Mouse (Mus musculus) lung, postnatal 36 days (tissue): ENCODE data around the gene Rtl3.

Experiments used
- DNase-seq: peaks from one replicate; pipeline ENCODE4 v3.0.0; 2022; ENCODE audit warnings: mixed read lengths

Gene Rtl3

DNA sequence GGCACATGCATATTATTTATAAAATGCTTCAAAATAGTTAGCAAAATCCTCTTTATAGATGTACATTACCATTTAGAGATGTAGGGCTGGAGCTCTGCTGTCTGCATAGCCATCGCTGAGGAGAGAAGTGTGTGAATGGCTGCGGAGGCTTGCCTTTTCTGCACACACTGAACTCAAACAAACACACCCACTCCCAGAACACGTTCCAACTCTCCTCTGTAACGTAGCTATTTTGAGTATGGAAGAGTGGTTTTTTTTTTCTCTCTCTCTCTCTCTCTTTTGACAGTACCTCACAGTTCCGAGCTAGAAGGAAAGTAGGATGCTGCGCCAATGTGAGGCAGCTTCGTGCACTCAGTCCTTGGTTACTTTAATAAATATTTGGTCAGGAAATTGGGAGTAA, at the start of gene Rtl3:
Gene Rtl3, minus strand, starts transcription at position 236 of the 400 bp plus-strand sequence.
- DNase-seq, result peak; percentile 15

DNA sequence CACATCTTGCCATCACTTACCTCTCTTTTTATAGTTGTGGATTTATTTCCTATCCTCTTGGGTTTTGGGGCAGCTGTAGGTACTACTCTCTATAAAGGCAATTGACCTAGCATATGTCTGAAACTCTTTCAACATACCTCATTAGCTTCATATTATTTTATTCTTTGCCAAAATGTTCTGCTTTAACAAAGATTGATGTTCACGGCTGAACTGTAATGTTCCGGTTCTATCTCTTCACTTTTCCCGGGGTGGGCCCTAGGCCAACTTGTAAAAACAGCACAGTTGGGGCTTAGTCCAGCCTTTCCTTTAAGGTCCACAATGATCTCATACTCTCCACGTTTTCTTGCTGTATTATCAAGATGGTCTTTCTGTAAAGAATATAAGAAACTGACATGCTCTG, 31.9 kb upstream of the Rtl3 start:
- no peak for DNase-seq

DNA sequence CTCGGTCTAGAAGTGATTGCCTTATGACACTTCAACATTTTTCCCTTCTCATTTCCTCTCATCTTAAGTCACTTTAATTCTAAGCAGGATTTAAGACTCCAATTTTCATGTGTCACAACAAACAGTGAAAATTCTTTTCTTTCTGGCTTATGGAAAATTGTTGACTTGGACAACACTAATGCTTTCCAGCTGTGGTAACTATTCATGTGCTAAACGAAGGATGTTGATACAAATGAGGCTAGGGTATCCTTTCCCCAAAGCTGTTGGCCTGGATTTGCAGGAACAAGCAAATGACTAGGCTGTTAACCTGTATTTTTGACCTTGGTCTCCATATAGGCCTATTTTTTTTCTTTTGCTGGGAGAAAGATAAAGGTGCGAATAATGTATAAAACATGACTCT, 31.4 kb upstream of the Rtl3 start:
- DNase-seq, result no peak

DNA sequence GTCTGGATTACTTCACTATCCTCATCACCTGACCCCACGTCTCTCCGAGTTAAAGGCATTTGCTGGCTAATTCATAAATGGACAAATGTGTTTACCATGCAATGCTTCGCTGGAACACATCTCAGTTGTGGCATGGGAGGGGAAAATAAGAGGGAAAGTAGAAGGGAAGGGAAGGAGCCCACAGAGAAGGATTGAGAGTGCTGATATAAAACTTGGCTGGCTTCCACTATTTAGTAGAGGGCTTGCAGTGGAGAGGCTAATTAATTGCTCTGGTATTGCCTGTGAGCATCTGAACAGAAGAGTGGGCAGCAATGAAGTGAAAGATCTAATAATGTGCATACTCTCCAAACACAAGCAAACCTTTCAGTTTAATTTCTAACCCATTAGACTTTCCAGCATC, 31.0 kb upstream of the Rtl3 start:
- DNase-seq, result no peak

DNA sequence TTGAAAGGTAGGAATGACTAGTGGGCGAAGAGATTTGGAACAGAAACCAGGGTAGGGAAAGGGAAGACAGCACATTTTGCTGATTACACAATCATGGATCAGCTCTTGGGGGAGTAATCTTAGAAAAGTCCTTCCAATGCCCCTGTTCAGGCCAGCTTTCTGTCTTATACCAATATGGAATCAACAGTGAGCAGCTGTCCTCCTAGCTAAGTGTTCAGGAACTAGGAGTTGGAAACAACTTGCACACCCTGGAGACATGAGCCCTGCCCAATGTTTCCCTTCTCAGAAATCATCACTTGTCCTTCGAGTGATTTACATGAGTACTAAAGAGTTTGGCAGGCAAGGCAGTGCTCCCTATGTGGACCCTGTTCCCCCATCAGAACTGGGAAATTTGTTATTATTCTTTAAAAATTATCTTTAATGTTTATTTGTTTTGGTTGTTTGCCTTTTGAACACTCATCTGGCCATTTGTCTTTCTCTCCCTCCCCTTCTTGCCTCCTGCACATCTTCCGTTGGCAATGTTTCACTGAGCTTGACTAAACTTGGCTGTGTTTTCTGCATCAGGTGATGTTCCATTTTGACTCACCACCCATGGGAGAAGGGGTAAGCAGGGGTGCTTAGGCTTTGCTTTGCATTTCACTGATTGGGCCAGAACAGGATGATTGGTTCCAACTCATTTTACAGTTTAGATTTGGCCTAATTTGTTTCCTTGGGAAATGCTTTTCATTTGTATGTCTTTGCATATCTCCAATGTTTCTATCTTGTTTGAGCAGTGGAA, 13.3 kb upstream of the Rtl3 start:
- DNase-seq, result no peak

DNA sequence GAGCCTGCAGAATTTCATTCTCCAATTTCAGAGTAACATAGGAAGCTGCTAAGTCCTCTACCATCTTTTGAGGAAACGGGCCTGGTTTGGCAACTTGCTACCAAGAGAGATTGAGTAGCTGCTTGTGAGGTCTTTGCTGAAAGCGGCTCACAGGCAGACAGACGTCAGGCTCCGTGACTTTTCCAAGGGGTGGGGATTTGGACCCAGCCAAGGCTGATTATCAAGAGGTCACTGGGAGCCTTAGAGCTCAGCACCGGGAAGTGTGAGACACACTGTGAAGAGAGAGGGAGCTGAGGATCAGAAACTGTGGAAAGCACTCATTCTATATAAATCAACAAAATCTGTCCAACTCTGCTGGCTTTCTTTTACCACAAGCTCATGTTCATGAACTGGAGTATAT, 853 bp downstream of the Rtl3 start:
- DNase-seq, result peak; percentile 5

DNA sequence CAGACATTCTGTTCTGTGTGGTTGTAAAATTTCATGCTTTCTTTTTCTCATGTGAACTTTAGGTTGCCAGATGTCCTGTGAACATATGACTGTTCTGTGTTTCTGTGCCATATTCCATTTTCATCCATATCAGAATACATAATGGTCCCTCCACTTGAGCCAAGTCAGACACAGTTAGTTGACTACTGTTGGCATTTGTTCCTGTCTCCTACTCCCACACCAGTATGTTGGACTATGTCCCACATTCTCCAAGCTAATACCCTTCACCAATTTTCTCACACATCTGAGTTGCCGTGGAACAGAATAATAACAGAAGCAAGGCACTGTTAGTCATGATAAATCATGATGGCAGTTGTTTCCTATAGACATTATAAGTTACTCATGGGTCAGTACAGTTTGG, 9.9 kb downstream of the Rtl3 start:
- DNase-seq, result no peak

DNA sequence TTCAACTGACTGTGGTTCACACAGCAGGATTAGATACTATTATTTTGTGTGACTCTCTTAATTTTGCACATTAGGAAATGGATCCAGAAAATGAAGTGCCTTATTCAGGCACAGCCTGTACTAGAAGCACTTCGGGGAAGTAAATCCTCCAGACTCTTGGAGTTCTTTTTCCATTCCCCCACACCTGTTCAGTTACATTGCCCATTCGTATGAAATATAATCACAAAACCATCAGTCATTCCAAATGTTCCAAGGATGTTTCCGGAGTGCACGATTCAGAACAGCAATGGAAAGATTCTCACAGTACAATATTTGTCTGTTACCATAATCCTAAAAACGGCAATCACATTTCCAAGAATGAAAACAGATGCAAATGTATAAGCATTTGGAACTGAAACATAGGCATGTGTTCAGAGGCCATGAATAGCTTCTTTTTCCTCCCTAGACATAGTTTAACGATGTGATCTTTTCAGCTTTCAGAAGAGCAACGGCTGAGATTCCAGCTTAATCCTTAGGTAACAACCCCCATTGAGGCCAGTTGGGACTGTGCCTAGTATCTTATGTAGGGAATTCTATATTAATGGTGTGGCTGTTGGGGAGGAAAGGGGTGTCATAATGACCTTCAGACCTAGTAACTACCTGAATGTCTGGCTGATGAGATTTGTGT, 30.8 kb downstream of the Rtl3 start:
- DNase-seq, result no peak

DNA sequence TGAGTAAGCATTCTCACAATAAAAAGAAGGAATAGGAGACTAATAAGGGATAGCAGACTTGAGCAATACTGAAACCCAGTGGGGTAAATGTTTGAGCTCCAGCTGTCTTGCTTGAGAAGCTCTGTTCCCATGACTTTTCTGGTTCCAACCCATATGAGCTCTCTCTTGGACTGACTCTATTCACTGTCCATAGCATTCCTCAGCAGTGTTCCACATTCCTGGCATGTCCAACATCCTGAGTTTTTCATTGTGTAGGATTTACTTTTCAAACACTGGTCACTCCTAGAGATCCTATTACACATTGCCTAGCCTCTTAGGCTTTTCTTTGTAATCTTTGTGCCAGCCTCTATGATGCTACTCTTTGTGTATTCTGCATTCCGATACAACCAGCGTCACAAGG, 36.1 kb downstream of the Rtl3 start:
- DNase-seq, result no peak

DNA sequence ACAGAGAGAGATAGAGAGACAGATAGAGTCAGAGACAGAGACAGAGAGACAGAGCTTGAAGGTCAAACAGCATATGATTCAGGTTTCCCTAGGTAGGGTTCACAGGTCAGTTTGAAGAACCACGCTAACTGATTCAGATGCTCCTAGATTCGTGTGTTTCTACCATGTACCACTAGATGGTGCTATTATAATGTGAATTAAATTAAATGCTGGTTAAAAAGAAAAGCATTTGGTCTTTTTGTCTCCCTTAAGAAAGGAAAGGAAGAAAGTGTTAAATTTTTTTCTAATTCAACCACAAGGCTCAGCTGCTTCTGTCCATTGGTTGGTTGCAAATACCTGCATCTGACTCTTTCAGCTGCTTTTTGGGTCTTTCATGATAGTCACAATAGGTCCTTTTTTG, 45.8 kb downstream of the Rtl3 start:
- DNase-seq, result peak; percentile 9
